Mouse (Mus musculus) testis, adult 2 months (tissue): ENCODE measurements around the gene Fam198a. TPM values are rescaled to one million over a fixed set of nuclear protein-coding genes. Genes with fewer than 3 reads are reported as not detected.
A peak's percentile ranks its signal among the peaks of the same experiment; 100 is the strongest.

Experiments
- H3K27ac ChIP-seq: fragments of 200-500 bp; 2 replicates; pipeline ENCODE4 v1.5.1; 2012; ENCODE audit warnings: low read depth, low read length; ENCODE audit not compliant: control insufficient read depth, insufficient read depth
- H3K27me3 ChIP-seq: fragments of 200-500 bp; 2 replicates; pipeline ENCODE4 v1.6.1; 2012; ENCODE audit warnings: mild to moderate bottlenecking, low read length, moderate library complexity; ENCODE audit not compliant: control insufficient read depth, insufficient read depth
- H3K36me3 ChIP-seq: fragments of 200-500 bp; 2 replicates; pipeline ENCODE4 v1.6.1; 2012; ENCODE audit warnings: mild to moderate bottlenecking, low read length; ENCODE audit not compliant: control insufficient read depth, insufficient read depth
- H3K4me1 ChIP-seq: fragments of 200-500 bp; 2 replicates; pipeline ENCODE4 v1.6.1; 2012; ENCODE audit warnings: low read length; ENCODE audit not compliant: control insufficient read depth, insufficient read depth
- H3K4me3 ChIP-seq: fragments of 200-500 bp; 2 replicates; pipeline ENCODE4 v1.5.1; 2012; ENCODE audit warnings: low read depth, mild to moderate bottlenecking, low read length, moderate library complexity, mixed read lengths; ENCODE audit not compliant: control insufficient read depth
- CTCF ChIP-seq: fragments of 200-500 bp; IDR thresholded peaks from 2 replicates; pipeline ENCODE4 v1.5.1; 2012; ENCODE audit warnings: low read depth, mild to moderate bottlenecking, inconsistent platforms, low read length, moderate library complexity; ENCODE audit not compliant: control insufficient read depth, insufficient read depth, insufficient replicate concordance
- POLR2A ChIP-seq: fragments of 200-500 bp; IDR thresholded peaks from 2 replicates; pipeline ENCODE4 v1.6.1; 2012; ENCODE audit warnings: low read depth, mild to moderate bottlenecking, inconsistent platforms, low read length, moderate library complexity; ENCODE audit not compliant: control insufficient read depth
- polyA plus RNA-seq: library from polyadenylated mRNA; depleted of rRNA; stranded (reverse); fragments of >200 nt; gene quantifications from 2 replicates; pipeline ENCODE4 v1.2.3, GENCODE M21; 2012; rRNA removed

The Fam198a gene
- 0.54 and 0.70 TPM in 2 replicates for polyA plus RNA-seq

DNA sequence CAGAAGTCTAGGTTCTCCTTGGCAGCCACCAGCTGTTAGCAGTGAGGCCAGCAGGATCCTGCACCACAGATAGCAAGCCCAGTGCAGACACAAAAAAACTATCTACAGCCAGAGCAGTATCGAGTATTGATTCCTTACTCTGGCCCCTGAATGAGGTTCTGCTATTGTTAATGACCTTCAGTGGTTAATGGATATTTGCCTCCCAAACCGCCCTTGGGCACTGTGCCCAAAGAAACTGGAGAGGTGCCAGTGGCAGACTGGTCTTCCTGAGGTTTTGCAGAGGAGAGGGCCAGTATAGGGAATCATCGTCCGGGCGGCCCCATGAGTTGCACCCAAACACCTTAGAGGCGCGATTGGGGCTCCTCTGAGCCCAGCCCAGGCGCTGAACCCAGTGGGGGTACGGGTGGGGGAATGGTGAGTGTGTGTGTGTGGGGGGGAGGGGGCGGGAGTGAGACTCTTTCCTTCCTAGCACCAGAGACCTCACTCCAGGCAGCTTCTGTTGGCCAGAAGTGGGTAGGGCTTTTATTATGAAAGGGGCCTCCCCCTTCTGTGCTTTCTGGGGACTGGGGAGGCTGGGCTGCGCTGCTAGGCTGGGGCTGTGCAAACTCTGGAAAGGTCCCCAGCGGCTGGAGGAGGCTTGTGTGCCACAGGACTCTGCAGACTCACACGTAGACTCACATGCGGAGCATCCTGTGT lies at the start of gene Fam198a:
TSS of gene Fam198a (plus strand) at position 571 of the 696 bp plus-strand sequence.
- H3K36me3 ChIP-seq: no peaks in the 10 kb centered on the region
- peak within 1 kb of the TSS; percentile 6 for H3K4me3 ChIP-seq
- H3K27ac ChIP-seq: no peak within 1 kb of the TSS
- TF ChIP-seq CTCF: no peak
- no peak for TF ChIP-seq POLR2A
- no peaks in the 10 kb centered on the region for H3K4me1 ChIP-seq
- H3K27me3 ChIP-seq: no peaks in the 10 kb centered on the region

DNA sequence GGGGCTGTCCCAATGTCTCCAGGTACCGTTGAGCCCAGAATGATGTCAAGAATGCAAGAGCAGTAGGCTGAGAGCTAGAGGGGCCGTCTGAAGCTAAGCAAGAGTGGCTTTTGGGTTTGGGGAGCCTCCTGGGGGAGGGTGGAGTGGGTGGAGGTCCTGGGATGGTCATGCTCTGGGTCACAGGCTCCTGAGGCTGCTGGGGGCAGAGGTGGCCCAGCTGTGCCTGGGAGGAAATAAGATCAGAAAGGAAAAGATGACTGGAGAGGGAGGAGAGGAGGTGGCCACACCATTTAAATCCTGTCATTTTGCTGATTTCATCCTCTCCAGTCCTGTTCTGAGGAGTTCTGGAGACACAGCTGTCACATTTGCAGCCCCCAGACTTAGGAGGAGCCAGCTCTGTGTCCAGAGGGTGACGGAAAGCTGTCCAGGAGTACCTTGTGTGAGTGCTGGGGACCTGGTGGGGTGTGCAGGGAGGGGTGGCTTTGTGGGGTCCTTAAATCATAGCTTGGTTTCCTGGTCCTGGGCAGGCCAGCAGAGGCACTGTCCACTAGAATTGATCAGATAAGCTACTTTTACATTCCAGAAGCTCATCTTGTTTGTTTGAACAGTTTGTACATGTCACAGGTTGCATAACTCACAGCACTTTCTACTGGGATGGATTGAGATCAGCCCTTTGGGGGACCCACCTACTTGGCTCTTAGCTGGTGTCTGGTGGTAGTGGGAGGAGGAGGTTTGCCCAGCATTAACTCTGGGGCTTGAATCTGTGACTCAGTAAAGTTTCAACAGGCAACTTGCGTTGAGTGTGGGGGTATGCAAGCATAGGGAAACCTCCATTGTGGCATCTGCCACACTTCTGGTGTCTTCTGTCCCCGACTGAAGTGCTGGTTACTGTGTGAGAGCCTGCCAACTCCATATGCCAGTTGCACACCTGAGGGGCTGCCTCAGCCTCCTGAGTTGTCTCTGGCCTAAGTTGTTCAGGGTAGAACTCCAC lies 48.8 kb upstream of the Fam198a start:
- H3K4me1 ChIP-seq: no peaks in the 10 kb centered on the region
- TF ChIP-seq CTCF: no peak
- TF ChIP-seq POLR2A: no peak

DNA sequence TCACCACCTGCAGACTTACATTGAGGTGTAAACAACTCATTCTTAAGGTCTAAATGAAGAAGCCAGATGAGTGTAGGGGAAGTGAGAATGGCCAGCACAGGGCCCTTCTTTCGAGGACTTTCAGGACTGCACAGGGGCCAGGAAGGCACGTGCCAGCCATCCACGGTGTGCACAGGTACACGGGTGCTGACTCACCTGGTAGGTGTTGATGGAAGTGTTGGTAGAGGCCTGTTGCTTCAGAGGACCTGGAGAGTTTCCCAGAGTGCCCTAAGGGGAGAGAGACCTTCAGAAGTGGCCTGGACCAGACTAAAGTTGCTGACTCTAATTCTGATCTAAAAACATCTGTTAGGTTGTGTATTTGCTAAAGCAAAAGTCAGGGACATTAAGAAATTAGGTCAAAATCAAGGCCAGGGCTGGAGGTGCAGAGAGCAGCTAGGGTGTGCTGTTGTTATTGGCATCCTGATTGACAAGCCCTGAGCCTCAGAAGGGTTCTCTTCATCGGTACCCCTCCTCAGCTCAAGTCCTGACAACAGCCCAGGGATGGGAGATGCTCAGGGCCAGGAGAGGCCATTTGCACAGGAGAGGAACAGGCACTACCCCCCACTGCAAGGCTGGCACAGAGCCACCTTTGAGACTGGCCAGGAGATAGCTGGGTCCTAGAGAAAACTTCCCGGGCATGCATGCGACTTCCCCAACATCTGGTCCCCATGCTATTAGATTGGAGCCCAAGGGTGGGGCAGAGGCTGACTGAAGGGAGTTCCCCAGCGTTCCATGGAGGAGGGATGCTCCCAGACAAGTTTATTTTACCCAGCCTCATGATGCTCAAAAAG lies 47.1 kb upstream of the Fam198a start:
- no peaks in the 10 kb centered on the region for H3K4me1 ChIP-seq
- no peaks in the 10 kb centered on the region for H3K36me3 ChIP-seq
- H3K27me3 ChIP-seq: no peaks in the 10 kb centered on the region
- H3K27ac ChIP-seq: peak overlapping the region; percentile 54; the same call in 1 of the 2 replicates
- no peak overlapping the region for H3K4me3 ChIP-seq
- TF ChIP-seq CTCF: no peak
- no peak for TF ChIP-seq POLR2A

More for the DNA sequence above, 48.8 kb upstream of the Fam198a start:
- Histone ChIP-seq H3K27ac (no peak overlapping the region), H3K27me3 (no peaks in the 10 kb centered on the region), H3K36me3 (no peaks in the 10 kb centered on the region), H3K4me3 (no peak overlapping the region)

DNA sequence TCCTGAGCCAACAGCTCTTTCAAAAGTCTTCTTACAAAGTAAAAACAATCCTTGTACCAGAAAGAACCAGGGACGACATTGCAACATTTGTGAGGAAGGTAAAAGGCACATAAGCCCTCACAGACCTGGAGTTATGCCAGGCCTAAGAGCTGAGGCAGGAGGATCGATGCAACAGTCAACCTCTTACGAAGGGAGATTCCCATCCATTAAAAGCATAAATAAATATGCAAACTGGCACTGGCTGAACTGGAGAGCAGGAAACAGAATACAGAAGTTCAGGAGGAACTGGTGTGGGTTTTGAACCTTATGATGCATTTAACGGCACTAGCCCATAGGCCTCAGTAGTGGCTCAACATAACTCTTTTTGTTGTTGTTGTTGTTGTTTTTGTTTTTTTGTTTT lies 46.5 kb upstream of the Fam198a start:
- H3K4me1 ChIP-seq: no peaks in the 10 kb centered on the region
- TF ChIP-seq POLR2A (no peak), CTCF (no peak)
- no peak overlapping the region for H3K4me3 ChIP-seq
- no peaks in the 10 kb centered on the region for H3K36me3 ChIP-seq
- H3K27me3 ChIP-seq: no peaks in the 10 kb centered on the region
- H3K27ac ChIP-seq: no peak overlapping the region

DNA sequence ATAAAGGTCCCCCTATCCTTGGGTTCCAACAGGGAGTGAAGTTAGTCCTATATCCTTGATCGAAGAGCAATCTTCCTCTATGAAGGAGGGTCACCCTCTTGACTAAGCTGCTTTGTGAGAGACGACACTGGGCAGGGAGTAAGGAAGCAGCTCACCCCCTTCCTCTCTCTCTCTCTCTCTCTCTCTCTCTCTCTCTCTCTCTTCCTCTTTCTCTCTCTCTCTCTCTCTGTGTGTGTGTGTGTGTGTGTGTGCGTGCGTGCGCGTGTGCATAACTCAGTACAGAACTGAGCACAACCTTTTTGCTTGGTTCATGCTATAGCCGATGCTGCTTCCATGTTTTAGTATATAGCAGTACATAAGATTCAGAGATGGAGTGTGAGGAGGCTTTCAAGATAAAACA lies 45.8 kb upstream of the Fam198a start:
- TF ChIP-seq POLR2A: no peak
- no peak for TF ChIP-seq CTCF
- Histone ChIP-seq H3K4me3 (no peak overlapping the region), H3K4me1 (no peaks in the 10 kb centered on the region), H3K36me3 (no peaks in the 10 kb centered on the region), H3K27me3 (no peaks in the 10 kb centered on the region), H3K27ac (no peak overlapping the region)

DNA sequence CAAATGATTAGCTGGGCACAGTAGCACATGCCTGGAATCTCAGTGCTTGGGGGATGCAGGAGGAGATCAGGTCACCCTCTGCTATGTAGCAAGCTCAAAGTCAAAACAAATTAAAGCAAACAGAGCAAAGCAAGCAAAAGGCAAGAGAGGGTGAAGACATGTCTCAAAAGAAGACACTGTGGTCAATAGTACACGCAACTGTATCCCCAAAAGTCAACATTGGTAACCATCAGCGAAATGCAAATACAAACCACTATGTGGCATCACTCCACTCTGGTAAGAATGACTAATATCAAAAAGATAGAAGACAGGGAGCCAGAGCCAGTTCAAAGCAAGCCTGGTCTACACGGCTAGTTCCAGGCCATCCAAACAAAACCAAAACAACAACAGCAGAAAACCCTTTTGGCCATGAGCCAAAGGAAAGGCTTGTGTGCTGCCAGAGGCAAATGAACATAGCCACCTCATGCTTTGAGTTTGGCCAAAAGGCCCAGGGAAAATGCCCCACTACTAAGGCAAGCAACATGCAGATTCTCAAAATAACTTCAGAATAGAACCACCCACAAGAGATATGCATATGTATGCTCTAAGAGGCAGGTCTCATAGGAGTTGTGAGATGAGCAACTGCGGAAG lies 45.1 kb upstream of the Fam198a start:
- TF ChIP-seq POLR2A: no peak
- TF ChIP-seq CTCF: no peak
- no peak overlapping the region for H3K4me3 ChIP-seq
- H3K27me3 ChIP-seq: no peaks in the 10 kb centered on the region
- no peaks in the 10 kb centered on the region for H3K36me3 ChIP-seq
- no peaks in the 10 kb centered on the region for H3K4me1 ChIP-seq
- no peak overlapping the region for H3K27ac ChIP-seq
